Mouse (Mus musculus): Measurements from ENCODE around the gene Trappc12. TPM values are rescaled to one million over a fixed set of nuclear protein-coding genes. Genes with fewer than 3 reads are reported as not detected.
A peak's percentile ranks its signal among the peaks of the same experiment; 100 is the strongest.

The Trappc12 gene
- polyA plus RNA-seq, 1 experiment from 2014 or later: 27.7 TPM

DNA sequence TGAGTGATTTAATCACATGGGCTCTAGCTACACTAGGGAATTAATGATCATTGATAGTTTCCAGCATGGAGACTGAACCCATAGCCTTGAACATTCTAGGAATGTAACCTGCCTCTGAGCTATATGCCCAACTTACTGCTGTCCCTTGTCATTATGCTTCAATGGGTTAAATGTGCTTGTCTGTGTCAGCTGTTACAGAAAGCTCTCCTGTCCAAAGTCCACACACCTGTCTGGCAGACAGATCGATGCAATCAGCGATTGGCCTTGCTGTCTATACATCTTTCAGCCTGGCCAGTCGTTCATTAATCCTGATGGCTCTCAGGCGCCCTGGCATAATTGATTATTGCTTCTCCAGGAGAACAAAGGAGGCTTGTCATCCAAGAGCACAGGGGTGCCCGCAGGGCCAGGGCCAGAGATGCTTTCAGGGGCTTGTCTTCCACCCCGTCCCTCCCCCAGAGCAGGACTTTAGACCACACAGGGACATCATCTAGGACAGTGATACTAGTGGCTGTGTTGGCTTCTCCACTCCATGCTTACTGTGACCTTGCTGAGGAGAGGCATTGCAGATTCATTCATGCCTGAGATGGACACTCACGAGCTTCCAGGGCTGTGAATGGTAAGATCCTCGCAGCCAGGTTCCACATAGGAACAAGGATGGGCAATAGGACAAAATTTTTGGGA is 63.9 kb downstream of the Trappc12 start:
- Histone ChIP-seq H3K27me3 (no peaks in the 10 kb centered on the region), H3K9me3 (replicated peaks) (no peaks in the 10 kb centered on the region), H3K4me3 (no peak overlapping the region), H3K9ac (no peak overlapping the region), H3K27ac (no peak overlapping the region), H3K36me3 (peaks cover 31% of the 10 kb centered on the region), H3K4me2 (no peak overlapping the region), H3K4me1 (replicated peaks) (no peaks in the 10 kb centered on the region)
- 82% methylated on average over 8 of the region's 8 CpGs for WGBS
- ATAC-seq (replicated peaks; ENCODE audit: insufficient number of reproducible peaks, insufficient read depth, low FRiP score, low read depth): no peak

- no peak overlapping the region for H3K9ac ChIP-seq
- no peaks in the 10 kb centered on the region for H3K27me3 ChIP-seq
- H3K4me2 ChIP-seq: no peak overlapping the region
- no peaks in the 10 kb centered on the region for H3K9me3 ChIP-seq (replicated peaks)
- 56% methylated on average over 3 of the region's 3 CpGs for WGBS
- peaks cover 29% of the 10 kb centered on the region for H3K36me3 ChIP-seq
- no peaks in the 10 kb centered on the region for H3K4me1 ChIP-seq (replicated peaks)
- no peak overlapping the region for H3K27ac ChIP-seq
- no peak for ATAC-seq (replicated peaks; ENCODE audit: insufficient number of reproducible peaks, insufficient read depth, low FRiP score, low read depth)
- H3K4me3 ChIP-seq: no peak overlapping the region
Observed at GRCm38 (mm10) chr12:28685771-28686170, 64.5 kb downstream of the Trappc12 start.

GRCm38 (mm10) chr12:28684674-28685073 is 65.6 kb downstream of the Trappc12 start:
- no peaks in the 10 kb centered on the region for H3K9me3 ChIP-seq (replicated peaks)
- no peaks in the 10 kb centered on the region for H3K4me1 ChIP-seq (replicated peaks)
- 75% methylated on average over 1 of the region's 1 CpGs for WGBS
- no peak for ATAC-seq (replicated peaks; ENCODE audit: insufficient number of reproducible peaks, insufficient read depth, low FRiP score, low read depth)
- H3K4me2 ChIP-seq: no peak overlapping the region
- H3K27ac ChIP-seq: no peak overlapping the region
- H3K9ac ChIP-seq: no peak overlapping the region
- H3K36me3 ChIP-seq: peaks cover 18% of the 10 kb centered on the region
- H3K4me3 ChIP-seq: no peak overlapping the region
- no peaks in the 10 kb centered on the region for H3K27me3 ChIP-seq

DNA sequence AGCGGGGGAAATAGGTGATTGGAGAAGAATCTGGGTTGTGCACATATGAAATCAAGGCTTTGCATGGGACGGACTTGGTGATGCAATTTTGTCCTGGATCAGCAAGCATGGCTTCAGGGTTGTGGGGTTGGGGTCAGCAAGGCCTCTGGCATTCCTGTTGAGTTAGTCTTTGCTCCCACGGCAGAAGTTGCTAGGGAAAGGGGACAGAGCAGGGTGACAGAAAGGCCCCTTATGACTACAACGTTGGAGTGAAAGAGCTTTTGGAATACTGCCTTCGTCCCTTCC is 74.4 kb downstream of the Trappc12 start:
- WGBS: 58% methylated on average over 5 of the region's 5 CpGs
- Histone ChIP-seq H3K4me3 (peak overlapping the region; percentile 72), H3K27ac (peak overlapping the region; percentile 90), H3K27me3 (no peaks in the 10 kb centered on the region), H3K9me3 (replicated peaks) (no peaks in the 10 kb centered on the region), H3K9ac (peak overlapping the region; percentile 72), H3K4me2 (peak overlapping the region; percentile 67), H3K36me3 (peaks cover 7% of the 10 kb centered on the region; the same call in 1 of the 2 replicates), H3K4me1 (replicated peaks) (peaks cover 9% of the 10 kb centered on the region)
- no peak for ATAC-seq (replicated peaks; ENCODE audit: insufficient number of reproducible peaks, insufficient read depth, low FRiP score, low read depth)

DNA sequence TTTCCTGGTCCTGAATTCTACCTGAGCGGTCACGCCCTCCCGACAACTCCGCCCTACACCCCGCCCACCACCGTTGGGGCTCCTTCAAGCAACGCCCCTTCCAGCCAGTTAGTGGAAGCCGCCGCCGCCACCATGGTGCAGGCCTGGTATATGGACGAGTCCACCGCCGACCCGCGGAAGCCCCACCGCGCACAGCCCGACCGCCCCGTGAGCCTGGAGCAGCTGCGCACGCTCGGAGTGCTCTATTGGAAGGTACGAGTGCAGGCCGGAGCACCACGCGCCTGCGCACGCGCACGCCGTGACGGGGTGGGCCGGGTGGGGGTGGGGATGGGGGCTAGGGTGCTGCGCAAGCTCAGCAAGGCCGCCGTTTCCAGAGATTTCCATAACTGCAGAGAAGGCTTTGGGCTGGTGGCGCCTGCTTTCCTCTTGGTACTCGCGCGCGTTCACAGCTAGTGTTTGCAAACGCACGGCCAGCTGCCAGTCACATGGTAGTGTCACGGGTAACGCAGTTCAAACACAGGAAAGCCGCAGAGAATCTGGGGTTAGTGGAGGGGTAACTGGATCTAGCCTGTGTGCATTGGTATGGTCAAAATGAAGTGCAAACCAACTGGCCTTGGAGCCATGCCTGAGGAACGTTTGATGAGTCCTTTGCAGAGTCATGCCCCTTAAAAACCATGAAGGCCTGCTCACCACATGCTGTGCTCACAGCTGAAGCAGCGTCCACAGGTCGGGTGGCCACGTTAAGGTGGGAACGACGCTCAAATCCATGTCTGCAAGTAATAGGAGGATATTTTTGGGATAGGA is 74.9 kb downstream of the Trappc12 start, which contains the start of gene Adi1:
Adi1 (plus strand) TSS at position 111 of the 804 bp plus-strand sequence.
- no peaks in the 10 kb centered on the region for H3K27me3 ChIP-seq
- peaks cover 9% of the 10 kb centered on the region for H3K4me1 ChIP-seq (replicated peaks)
- peak; percentile 89 for ATAC-seq (replicated peaks; ENCODE audit: insufficient number of reproducible peaks, insufficient read depth, low FRiP score, low read depth)
- peak within 1 kb of the TSS; percentile 90 for H3K27ac ChIP-seq
- peak within 1 kb of the TSS; percentile 67 for H3K4me2 ChIP-seq
- H3K36me3 ChIP-seq: peaks cover 7% of the 10 kb centered on the region; the same call in 1 of the 2 replicates
- H3K9ac ChIP-seq: peak within 1 kb of the TSS; percentile 72
- H3K9me3 ChIP-seq (replicated peaks): no peaks in the 10 kb centered on the region
- peak within 1 kb of the TSS; percentile 72 for H3K4me3 ChIP-seq
- 3% methylated on average over 53 of the region's 53 CpGs for WGBS

DNA sequence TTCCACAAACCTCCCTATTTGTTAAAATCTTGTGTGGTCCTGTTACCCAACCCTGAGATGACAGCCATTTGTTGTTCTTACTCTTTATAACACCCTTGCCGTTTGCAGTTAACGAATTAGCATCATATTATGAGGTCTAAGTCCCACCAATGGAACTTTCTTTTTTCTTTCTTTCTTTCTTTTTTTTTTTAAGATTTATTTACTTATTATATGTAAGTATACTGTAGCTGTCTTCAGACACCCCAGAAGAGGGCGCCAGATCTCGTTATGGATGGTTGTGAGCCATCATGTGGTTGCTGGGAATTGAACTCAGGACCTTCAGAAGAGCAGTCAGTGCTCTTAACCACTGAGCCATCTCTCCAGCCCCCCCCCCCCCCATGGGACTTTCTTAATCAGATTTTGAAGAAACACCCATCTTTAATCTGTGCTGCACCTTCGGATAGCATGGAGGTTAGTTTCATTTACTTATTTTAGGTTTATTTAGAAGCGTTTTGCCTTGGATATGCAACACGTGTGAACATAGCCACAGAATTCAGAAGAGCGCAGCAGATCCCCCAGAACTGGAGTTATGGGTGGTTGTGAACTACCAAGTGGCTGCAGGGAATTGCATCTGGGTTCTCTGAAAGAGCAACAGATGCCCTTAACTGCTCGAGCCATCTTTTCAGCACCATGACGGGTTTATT is 76.1 kb downstream of the Trappc12 start:
- peaks cover 7% of the 10 kb centered on the region; the same call in 1 of the 2 replicates for H3K36me3 ChIP-seq
- H3K9me3 ChIP-seq (replicated peaks): no peaks in the 10 kb centered on the region
- H3K27me3 ChIP-seq: no peaks in the 10 kb centered on the region
- no peak overlapping the region for H3K27ac ChIP-seq
- no peak overlapping the region for H3K4me3 ChIP-seq
- no peak overlapping the region for H3K4me2 ChIP-seq
- no peak overlapping the region for H3K9ac ChIP-seq
- ATAC-seq (replicated peaks; ENCODE audit: insufficient number of reproducible peaks, insufficient read depth, low FRiP score, low read depth): no peak
- 82% methylated on average over 10 of the region's 10 CpGs for WGBS
- H3K4me1 ChIP-seq (replicated peaks): peaks cover 9% of the 10 kb centered on the region

GRCm38 (mm10) chr12:28667287-28667686 is 83.0 kb downstream of the Trappc12 start:
- WGBS: 17% methylated on average over 8 of the region's 8 CpGs
- Histone ChIP-seq H3K27me3 (no peaks in the 10 kb centered on the region), H3K9me3 (replicated peaks) (no peaks in the 10 kb centered on the region), H3K4me2 (no peak overlapping the region), H3K4me1 (replicated peaks) (0 out of 2 replicates have a peak, but pooled peaks cover 7% of the 10 kb centered on the region), H3K4me3 (no peak overlapping the region), H3K36me3 (no peaks in the 10 kb centered on the region), H3K27ac (no peak overlapping the region), H3K9ac (no peak overlapping the region)
- ATAC-seq (replicated peaks; ENCODE audit: insufficient number of reproducible peaks, insufficient read depth, low FRiP score, low read depth): no peak

DNA sequence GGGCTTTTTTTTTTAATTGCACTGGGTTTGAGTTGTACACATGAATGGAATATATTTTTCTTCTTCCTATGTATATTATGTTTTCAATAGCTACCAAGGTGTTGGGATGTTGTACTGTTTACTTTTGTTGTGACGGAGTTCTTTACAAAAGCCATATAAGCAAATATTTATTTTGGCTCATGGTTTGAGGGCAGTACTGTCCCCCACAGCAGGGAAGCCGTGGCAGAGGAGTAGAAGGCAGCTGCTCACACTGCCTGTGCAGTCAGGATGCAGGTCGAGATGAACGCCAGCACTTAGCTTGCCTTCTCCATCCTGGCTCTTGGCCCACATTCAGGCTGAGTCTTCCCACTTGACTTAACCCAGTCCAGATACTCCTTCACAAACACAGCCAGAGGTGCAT is 83.5 kb downstream of the Trappc12 start:
- no peaks in the 10 kb centered on the region for H3K36me3 ChIP-seq
- H3K27ac ChIP-seq: no peak overlapping the region
- no peak for ATAC-seq (replicated peaks; ENCODE audit: insufficient number of reproducible peaks, insufficient read depth, low FRiP score, low read depth)
- 0 out of 2 replicates have a peak, but pooled peaks cover 7% of the 10 kb centered on the region for H3K4me1 ChIP-seq (replicated peaks)
- H3K4me3 ChIP-seq: no peak overlapping the region
- H3K27me3 ChIP-seq: no peaks in the 10 kb centered on the region
- H3K9ac ChIP-seq: no peak overlapping the region
- no peaks in the 10 kb centered on the region for H3K9me3 ChIP-seq (replicated peaks)
- 47% methylated on average over 4 of the region's 4 CpGs for WGBS
- no peak overlapping the region for H3K4me2 ChIP-seq

GRCm38 (mm10) chr12:28662628-28663027 is 87.6 kb downstream of the Trappc12 start:
- H3K4me3 ChIP-seq: no peak overlapping the region
- no peak overlapping the region for H3K27ac ChIP-seq
- no peaks in the 10 kb centered on the region for H3K27me3 ChIP-seq
- 82% methylated on average over 4 of the region's 4 CpGs for WGBS
- H3K9ac ChIP-seq: no peak overlapping the region
- no peak for ATAC-seq (replicated peaks; ENCODE audit: insufficient number of reproducible peaks, insufficient read depth, low FRiP score, low read depth)
- H3K36me3 ChIP-seq: peaks cover 29% of the 10 kb centered on the region; the same call in 1 of the 2 replicates
- H3K4me2 ChIP-seq: no peak overlapping the region
- 0 out of 2 replicates have a peak, but pooled peaks cover 7% of the 10 kb centered on the region for H3K4me1 ChIP-seq (replicated peaks)
- no peaks in the 10 kb centered on the region for H3K9me3 ChIP-seq (replicated peaks)

GRCm38 (mm10) chr12:28649141-28650110 is 100.8 kb downstream of the Trappc12 start, which contains the start of gene Rnaseh1:
Gene Rnaseh1, plus strand, starts transcription at chr12:28649602.
- Histone ChIP-seq H3K4me1 (replicated peaks) (peaks cover 12% of the 10 kb centered on the region), H3K4me3 (peak within 1 kb of the TSS; percentile 90), H3K4me2 (peak within 1 kb of the TSS; percentile 69), H3K9ac (peak within 1 kb of the TSS; percentile 76), H3K9me3 (replicated peaks) (no peaks in the 10 kb centered on the region), H3K27ac (peak within 1 kb of the TSS; percentile 50), H3K27me3 (no peaks in the 10 kb centered on the region), H3K36me3 (peaks cover 7% of the 10 kb centered on the region; the same call in 1 of the 2 replicates)
- peak; percentile 85 for ATAC-seq (replicated peaks; ENCODE audit: insufficient number of reproducible peaks, insufficient read depth, low FRiP score, low read depth)
- 1% methylated on average over 52 of the region's 52 CpGs for WGBS

All from heart, embryonic 15.5 days (tissue).